Mouse (Mus musculus): ENCODE data around the gene Ackr4. TPM values are rescaled to one million over a fixed set of nuclear protein-coding genes. Genes with fewer than 3 reads are reported as not detected.

The Ackr4 gene
- total and polyA plus RNA-seq, 3 experiments, result 0.10 to 0.27 TPM; not detected in 1

DNA sequence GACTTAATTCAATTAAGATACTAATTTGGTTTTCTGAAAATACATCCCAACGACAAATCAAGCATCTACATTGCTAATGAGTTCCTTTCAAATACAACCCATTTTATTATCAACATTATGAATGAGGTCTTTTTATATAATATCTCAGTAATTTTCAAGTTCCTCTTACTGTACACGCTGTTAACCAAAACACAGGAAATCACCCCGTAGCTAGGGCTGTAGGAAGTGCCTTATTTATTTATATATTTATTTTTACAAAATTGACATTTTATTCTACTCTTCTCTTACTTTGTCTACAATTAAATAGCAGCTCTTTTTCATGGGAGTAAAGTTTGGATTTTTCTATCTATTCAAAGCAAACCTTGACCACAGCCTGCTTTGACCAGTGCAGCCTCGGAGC lies 87.0 kb downstream of the Ackr4 start:
- Histone ChIP-seq H3K79me2 (ENCODE audit: control insufficient read depth, insufficient read depth, low read length, poor library complexity) (no peaks in the 10 kb centered on the region), H3K4me3 (ENCODE audit: control insufficient read depth in 1 of 2, insufficient read depth in 1 of 2, low read depth in 2 of 2, low read length in 2 of 2) (no peak overlapping the region), H3K27me3 (ENCODE audit: control insufficient read depth in 1 of 2, insufficient read depth in 2 of 2, low read length in 2 of 2) (no peaks in the 10 kb centered on the region), H3K9me3 (replicated peaks; ENCODE audit: insufficient read depth, low read length) (no peaks in the 10 kb centered on the region), H3K4me1 (ENCODE audit: control insufficient read depth in 1 of 2, insufficient read depth in 2 of 2, low read length in 2 of 2) (no peaks in the 10 kb centered on the region), H3K36me3 (ENCODE audit: control insufficient read depth in 1 of 2, insufficient read depth in 2 of 2, low read length in 2 of 2) (no peaks in the 10 kb centered on the region), H3K9ac (ENCODE audit: control insufficient read depth, low read depth, low read length, poor library complexity, severe bottlenecking) (no peak overlapping the region), H3K27ac (ENCODE audit: control insufficient read depth, low read depth, low read length) (no peak overlapping the region)
- TF ChIP-seq GABPA (IDR thresholded peaks at IDR 0.05; ENCODE audit: low read depth, low read length), result no peak
- no peak for TF ChIP-seq MAX (IDR thresholded peaks at IDR 0.05; ENCODE audit: low read length)
- TF ChIP-seq ELF1 (IDR thresholded peaks at IDR 0.05; ENCODE audit: low read depth, low read length), result no peak
- TF ChIP-seq UBTF (IDR thresholded peaks at IDR 0.05; ENCODE audit: borderline replicate concordance, insufficient read depth, low read depth, low read length), result no peak
- no peak for TF ChIP-seq RCOR1 (IDR thresholded peaks at IDR 0.05; ENCODE audit: low read depth, low read length)
- no peak for TF ChIP-seq JUND (IDR thresholded peaks at IDR 0.05; ENCODE audit: low read depth, low read length)
- no peak for TF ChIP-seq TAL1 (IDR thresholded peaks at IDR 0.05; ENCODE audit: low read length)
- no peak for TF ChIP-seq BHLHE40 (IDR thresholded peaks at IDR 0.05; ENCODE audit: borderline replicate concordance, low read depth, low read length)
- TF ChIP-seq TBP (IDR thresholded peaks at IDR 0.05; ENCODE audit: low read depth, low read length), result no peak
- TF ChIP-seq MYC (IDR thresholded peaks at IDR 0.05; ENCODE audit: low read depth, low read length), result no peak
- TF ChIP-seq ZNF384 (IDR thresholded peaks at IDR 0.05; ENCODE audit: low read depth, low read length), result no peak
- TF ChIP-seq SMC3 (IDR thresholded peaks at IDR 0.05; ENCODE audit: low read depth, low read length), result no peak
- no peak for TF ChIP-seq E2F4 (IDR thresholded peaks at IDR 0.05; ENCODE audit: borderline replicate concordance, low read depth, low read length)
- no peak for TF ChIP-seq MAFK (IDR thresholded peaks at IDR 0.05; ENCODE audit: borderline replicate concordance, low read depth, low read length)
- TF ChIP-seq CHD1 (IDR thresholded peaks at IDR 0.05; ENCODE audit: low read depth, low read length), result no peak
- TF ChIP-seq POLR2A (IDR thresholded peaks at IDR 0.05; ENCODE audit: control insufficient read depth in 1 of 2, insufficient read depth in 1 of 2, low read depth in 1 of 2, low read length in 2 of 2, poor library complexity in 1 of 2), result no peak
- no peak for TF ChIP-seq POLR2AphosphoS5 (IDR thresholded peaks at IDR 0.05; ENCODE audit: borderline replicate concordance, low read depth, low read length)
- no peak for TF ChIP-seq SIN3A (IDR thresholded peaks at IDR 0.05; ENCODE audit: low read length)
- TF ChIP-seq ZMIZ1 (IDR thresholded peaks at IDR 0.05; ENCODE audit: low read depth, low read length), result no peak
- peak; percentile 16 for DNase-seq (ENCODE audit: low read depth, low spot score)

- H3K36me3 ChIP-seq (ENCODE audit: control insufficient read depth in 1 of 2, insufficient read depth in 2 of 2, low read length in 2 of 2), result no peaks in the 10 kb centered on the region
- no peaks in the 10 kb centered on the region for H3K27me3 ChIP-seq (ENCODE audit: control insufficient read depth in 1 of 2, insufficient read depth in 2 of 2, low read length in 2 of 2)
- H3K4me1 ChIP-seq (ENCODE audit: control insufficient read depth in 1 of 2, insufficient read depth in 2 of 2, low read length in 2 of 2), result no peaks in the 10 kb centered on the region
- H3K9me3 ChIP-seq (replicated peaks; ENCODE audit: insufficient read depth, low read length), result no peaks in the 10 kb centered on the region
- H3K27ac ChIP-seq (ENCODE audit: control insufficient read depth, low read depth, low read length), result no peak overlapping the region
- no peak overlapping the region for H3K9ac ChIP-seq (ENCODE audit: control insufficient read depth, low read depth, low read length, poor library complexity, severe bottlenecking)
- DNase-seq (ENCODE audit: low read depth, low spot score), result no peak
- TF ChIP-seq GATA1 (IDR thresholded peaks at IDR 0.05; ENCODE audit: low read depth, low read length) (no peak), POLR2AphosphoS2 (IDR thresholded peaks at IDR 0.05; ENCODE audit: low read length) (no peak), GABPA (IDR thresholded peaks at IDR 0.05; ENCODE audit: low read depth, low read length) (no peak), NRF1 (IDR thresholded peaks at IDR 0.05; ENCODE audit: insufficient read depth, low read depth, low read length, poor library complexity, severe bottlenecking) (no peak), ZNF384 (IDR thresholded peaks at IDR 0.05; ENCODE audit: low read depth, low read length) (no peak), TAL1 (IDR thresholded peaks at IDR 0.05; ENCODE audit: low read length) (no peak), CTCF (IDR thresholded peaks at IDR 0.05 in 2 of 3, conservative IDR thresholded peaks at IDR 0.05 in 1 of 3; ENCODE audit: control insufficient read depth in 1 of 3, insufficient read depth in 1 of 3, low read depth in 2 of 3, low read length in 3 of 3, poor library complexity in 1 of 3, severe bottlenecking in 1 of 3) (no peak), SIN3A (IDR thresholded peaks at IDR 0.05; ENCODE audit: low read length) (no peak), ELF1 (IDR thresholded peaks at IDR 0.05; ENCODE audit: low read depth, low read length) (no peak), MEF2A (IDR thresholded peaks at IDR 0.05; ENCODE audit: extremely low read depth, insufficient replicate concordance, low read depth, low read length, poor library complexity, severe bottlenecking) (no peak), TBP (IDR thresholded peaks at IDR 0.05; ENCODE audit: low read depth, low read length) (no peak), ZMIZ1 (IDR thresholded peaks at IDR 0.05; ENCODE audit: low read depth, low read length) (no peak), BHLHE40 (IDR thresholded peaks at IDR 0.05; ENCODE audit: borderline replicate concordance, low read depth, low read length) (no peak), POLR2AphosphoS5 (IDR thresholded peaks at IDR 0.05; ENCODE audit: borderline replicate concordance, low read depth, low read length) (no peak), TCF12 (IDR thresholded peaks at IDR 0.05; ENCODE audit: low read depth, low read length) (no peak), ZKSCAN1 (IDR thresholded peaks at IDR 0.05; ENCODE audit: low read depth, low read length) (no peak), CHD1 (IDR thresholded peaks at IDR 0.05; ENCODE audit: low read depth, low read length) (no peak), NELFE (IDR thresholded peaks at IDR 0.05; ENCODE audit: low read depth, low read length) (no peak)
- no peak overlapping the region for H3K4me3 ChIP-seq (ENCODE audit: control insufficient read depth in 1 of 2, insufficient read depth in 1 of 2, low read depth in 2 of 2, low read length in 2 of 2)
- H3K79me2 ChIP-seq (ENCODE audit: control insufficient read depth, insufficient read depth, low read length, poor library complexity), result no peaks in the 10 kb centered on the region
Observed at GRCm38 (mm10) chr9:104039031-104039695, 87.6 kb downstream of the Ackr4 start.
